Mouse (Mus musculus) embryonic fibroblast, embryonic 13.5 days (primary cell): ENCODE measurements at regions not wholly inside any gene's neighbourhood (a gene's known extent, or its start where the extent isn't known, plus 50 kb on each side); places are given as distances from the start of the nearest gene placed in this dataset.

ENCODE experiments used
- H3K27ac ChIP-seq: 2 replicates; pipeline ENCODE4 v1.5.1; 2012; ENCODE audit warnings: low read length, control low read depth, inconsistent platforms; ENCODE audit not compliant: insufficient read depth
- H3K4me1 ChIP-seq: 2 replicates; pipeline ENCODE4 v1.6.1; 2011; ENCODE audit warnings: low read length; ENCODE audit not compliant: control insufficient read depth, insufficient read depth
- H3K4me3 ChIP-seq: 2 replicates; pipeline ENCODE4 v1.5.1; 2011; ENCODE audit warnings: mild to moderate bottlenecking, control low read depth, low read length; ENCODE audit not compliant: insufficient read depth
- CTCF ChIP-seq: IDR thresholded peaks from 2 replicates; pipeline ENCODE4 v1.5.1; 2011; ENCODE audit warnings: mild to moderate bottlenecking, control low read depth, low read length, moderate library complexity, borderline replicate concordance; ENCODE audit not compliant: insufficient read depth
- POLR2A ChIP-seq: IDR thresholded peaks from 2 replicates; pipeline ENCODE4 v1.6.1; 2011; ENCODE audit warnings: low read depth, mild to moderate bottlenecking, control low read depth, low read length, moderate library complexity

DNA sequence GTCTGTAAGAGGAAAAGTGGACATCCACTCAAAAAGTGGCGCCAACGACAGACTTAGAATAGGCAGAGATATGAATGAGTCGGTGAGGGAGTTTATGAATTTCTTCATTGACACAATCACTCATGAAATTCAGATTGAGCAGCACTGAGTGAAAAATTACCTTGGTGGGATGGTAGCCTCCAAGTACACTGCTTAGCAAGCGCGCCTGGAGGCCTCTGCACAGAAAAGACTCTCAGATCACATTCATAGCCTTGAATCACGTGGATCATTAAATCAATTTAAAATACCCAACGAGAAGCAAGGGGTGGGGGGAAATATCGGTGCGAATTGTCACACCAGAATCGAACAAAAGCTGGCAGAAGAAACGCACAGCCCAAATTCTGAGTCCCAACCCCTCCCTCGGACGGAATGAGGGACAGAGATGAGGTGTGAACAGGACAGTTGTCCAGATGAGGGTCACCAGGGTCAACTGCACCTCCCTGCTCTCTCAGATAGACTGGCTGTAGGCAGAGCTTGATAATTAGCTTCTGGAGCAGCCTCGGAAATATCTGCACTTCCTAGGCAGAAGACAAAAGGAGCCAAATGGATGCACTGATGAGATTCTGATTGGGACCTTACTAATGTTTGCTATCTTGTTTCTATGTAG, 113.5 kb upstream of the Cdkn3 start:
- Histone ChIP-seq H3K4me3 (no peak overlapping the region), H3K4me1 (no peaks in the 10 kb centered on the region), H3K27ac (no peak overlapping the region)
- no peak for TF ChIP-seq CTCF
- no peak for TF ChIP-seq POLR2A

DNA sequence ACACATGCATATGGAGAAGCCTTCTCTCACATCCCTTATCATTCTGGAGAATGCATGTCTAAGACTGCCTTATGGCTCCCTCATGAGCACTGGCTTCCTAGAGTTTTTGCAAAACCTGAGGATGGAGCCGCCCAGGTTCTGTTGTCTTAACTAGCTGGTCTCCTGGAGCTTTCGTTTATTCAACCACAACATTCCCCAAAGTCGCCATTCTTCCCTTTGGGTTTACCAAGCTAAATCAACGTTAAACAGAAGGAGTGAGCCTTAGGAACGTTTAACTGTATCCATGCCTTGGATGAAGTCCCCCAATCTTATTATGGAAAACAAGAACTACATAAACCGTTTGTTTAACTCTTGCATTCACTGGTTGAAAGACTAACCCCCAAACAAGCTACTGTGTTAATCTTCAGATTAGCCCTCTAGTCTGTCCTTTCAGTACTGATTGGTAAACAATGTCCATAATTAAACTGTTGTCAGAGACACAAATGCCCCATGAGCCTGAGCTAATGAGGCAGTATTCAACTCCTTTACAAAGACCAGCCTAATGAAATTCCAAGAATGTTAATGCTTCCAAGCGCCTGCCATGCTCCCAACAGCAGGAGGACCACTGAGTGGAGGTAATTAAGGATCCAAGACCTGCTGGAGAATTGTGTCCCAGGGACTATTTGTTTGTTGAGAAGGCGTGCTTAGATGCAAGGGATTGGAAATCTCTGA, 121.1 kb upstream of the Cdkn3 start:
- Histone ChIP-seq H3K4me1 (peaks cover 12% of the 10 kb centered on the region), H3K27ac (no peak overlapping the region), H3K4me3 (no peak overlapping the region)
- TF ChIP-seq CTCF = no peak

DNA sequence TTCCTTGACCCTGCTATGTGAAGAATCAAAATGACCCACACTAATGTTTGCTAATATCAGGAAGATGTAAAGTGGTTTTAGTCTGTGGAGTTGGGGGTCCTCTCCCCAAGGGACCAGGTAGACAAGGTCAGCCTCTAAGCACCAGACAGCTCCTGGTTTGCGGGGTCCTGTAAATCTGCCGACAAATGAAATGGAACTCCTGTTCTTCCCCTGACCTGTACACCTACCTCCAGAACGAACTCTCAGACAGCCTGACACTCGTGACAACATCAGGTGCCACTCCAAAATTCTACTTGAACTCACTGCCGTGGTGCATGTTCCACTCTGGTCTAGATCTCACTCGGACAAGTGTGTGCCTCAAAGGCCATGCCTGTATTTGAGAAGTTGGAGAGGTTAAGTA, 121.8 kb upstream of the Cdkn3 start:
- TF ChIP-seq POLR2A (no peak), CTCF (no peak)
- H3K4me3 ChIP-seq = no peak overlapping the region
- peaks cover 12% of the 10 kb centered on the region for H3K4me1 ChIP-seq

DNA sequence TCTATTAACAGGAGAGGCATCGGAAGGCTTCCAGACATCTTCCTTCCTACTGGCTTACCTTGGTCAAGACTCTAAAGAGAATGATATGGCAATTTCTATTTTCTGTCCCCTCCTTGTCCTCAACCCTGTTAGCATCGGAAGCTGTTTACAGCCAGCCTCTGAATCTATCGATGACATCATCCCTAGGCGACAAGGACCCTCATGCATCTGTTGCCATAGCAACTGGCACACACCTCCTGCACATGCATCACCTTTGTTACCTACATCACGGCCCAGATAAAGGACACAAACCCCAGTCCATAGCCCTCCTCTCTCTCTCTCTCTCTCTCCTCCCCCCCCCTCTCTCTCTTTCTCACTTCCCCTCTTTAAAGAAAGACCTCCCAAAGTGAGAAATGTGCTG, 123.1 kb upstream of the Cdkn3 start:
- H3K27ac ChIP-seq = peak overlapping the region; percentile 69; the same call in 1 of the 2 replicates
- peaks cover 12% of the 10 kb centered on the region for H3K4me1 ChIP-seq
- no peak overlapping the region for H3K4me3 ChIP-seq
- no peak for TF ChIP-seq POLR2A
- TF ChIP-seq CTCF = no peak

More for the DNA sequence above, 121.8 kb upstream of the Cdkn3 start:
- no peak overlapping the region for H3K27ac ChIP-seq

DNA sequence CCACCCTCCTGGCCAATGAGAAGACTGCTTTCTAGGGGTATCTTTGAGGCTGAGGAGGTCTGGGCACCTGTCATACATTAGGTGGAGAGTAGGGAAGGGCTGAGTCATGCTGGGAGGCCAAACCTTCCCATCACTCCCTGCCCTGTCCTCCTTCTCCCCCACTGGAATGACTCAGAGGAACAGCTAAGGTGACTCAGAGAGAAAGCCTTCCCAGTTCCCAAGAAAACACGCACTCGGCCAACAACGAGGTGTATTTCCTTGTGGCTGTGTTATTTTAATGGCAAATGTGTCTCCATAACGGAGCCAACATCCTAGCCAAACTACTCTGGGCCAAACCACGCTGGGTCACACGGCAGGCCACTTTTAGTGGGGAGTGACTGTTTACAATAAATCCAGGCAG, 124.0 kb upstream of the Cdkn3 start:
- peaks cover 12% of the 10 kb centered on the region for H3K4me1 ChIP-seq
- no peak for TF ChIP-seq CTCF
- no peak overlapping the region for H3K4me3 ChIP-seq
- peak overlapping the region; percentile 71 for H3K27ac ChIP-seq

DNA sequence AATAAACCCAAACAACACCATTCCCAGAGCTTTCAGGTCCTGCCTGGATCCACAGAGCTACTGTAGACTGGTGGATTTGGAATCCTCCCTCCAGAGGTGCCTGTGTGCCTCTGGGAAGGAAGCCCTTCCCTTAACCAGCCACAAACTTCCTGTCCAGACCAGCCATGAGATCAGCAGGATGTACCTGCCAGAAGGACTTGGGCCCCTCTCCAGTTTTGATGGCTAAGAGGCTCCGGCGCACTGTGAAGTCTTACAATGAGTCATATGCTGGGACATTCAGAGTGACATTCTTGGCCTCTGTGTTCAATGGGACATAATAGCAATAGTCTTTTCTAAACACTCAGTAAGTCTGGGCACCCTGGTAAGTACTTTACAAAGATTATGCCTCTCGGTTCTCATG, 125.0 kb upstream of the Cdkn3 start:
- TF ChIP-seq POLR2A (no peak), CTCF (no peak)
- H3K4me3 ChIP-seq = no peak overlapping the region
- H3K4me1 ChIP-seq = peaks cover 12% of the 10 kb centered on the region
- peak overlapping the region; percentile 74 for H3K27ac ChIP-seq

DNA sequence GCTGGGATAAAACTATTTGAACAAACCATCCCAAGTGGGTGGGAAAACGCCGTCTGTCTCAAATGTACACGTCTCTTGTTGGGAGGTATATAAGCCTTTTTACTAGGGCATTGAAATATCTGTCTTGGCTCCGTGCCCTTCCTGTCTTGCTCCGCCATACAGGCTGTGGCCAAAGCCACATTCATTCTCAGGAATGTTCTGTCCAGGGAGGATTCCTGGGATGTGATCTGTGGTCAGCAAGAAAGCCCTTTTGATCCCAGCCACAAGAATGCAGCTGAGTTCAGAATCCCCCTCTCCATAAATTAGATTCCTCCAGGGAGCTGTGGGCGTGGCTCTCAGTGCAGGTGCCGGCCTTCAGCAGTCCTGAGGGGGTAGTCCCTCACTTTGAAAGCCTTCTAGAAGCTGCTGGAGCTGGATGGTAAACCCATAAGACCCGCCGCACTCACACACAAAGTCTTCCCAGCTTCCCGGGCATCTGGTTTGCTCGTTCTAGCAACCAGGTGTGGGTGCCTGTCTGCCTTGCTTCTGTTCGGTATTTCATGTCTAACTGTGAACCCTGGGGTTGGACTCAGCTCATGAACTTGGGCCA, 125.6 kb upstream of the Cdkn3 start:
- peak overlapping the region; percentile 74 for H3K27ac ChIP-seq
- peaks cover 12% of the 10 kb centered on the region for H3K4me1 ChIP-seq
- H3K4me3 ChIP-seq = no peak overlapping the region

DNA sequence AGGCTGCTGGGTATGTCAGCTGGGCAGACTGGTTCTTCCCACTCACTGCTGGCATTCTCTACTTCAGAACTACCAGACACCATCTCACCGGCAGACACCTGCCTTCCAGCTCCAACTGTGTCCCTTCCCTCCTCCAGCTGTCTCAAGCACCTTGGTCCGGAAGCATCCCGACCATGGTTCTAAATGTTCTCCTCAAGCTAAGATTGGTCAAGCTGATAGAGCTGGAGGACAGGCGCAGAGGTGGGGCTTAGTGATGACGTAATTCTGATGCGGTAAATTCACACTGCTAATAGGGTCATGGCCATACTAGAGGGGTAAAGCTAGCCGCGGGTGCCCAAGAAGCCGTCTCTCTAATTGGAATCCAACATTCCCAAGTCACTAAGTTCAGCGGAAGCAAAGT, 126.1 kb upstream of the Cdkn3 start:
- no peak overlapping the region for H3K27ac ChIP-seq
- H3K4me1 ChIP-seq = peaks cover 12% of the 10 kb centered on the region
- TF ChIP-seq CTCF (no peak), POLR2A (no peak)
- H3K4me3 ChIP-seq = no peak overlapping the region

More for the DNA sequence above, 125.6 kb upstream of the Cdkn3 start:
- TF ChIP-seq CTCF (no peak), POLR2A (no peak)

DNA sequence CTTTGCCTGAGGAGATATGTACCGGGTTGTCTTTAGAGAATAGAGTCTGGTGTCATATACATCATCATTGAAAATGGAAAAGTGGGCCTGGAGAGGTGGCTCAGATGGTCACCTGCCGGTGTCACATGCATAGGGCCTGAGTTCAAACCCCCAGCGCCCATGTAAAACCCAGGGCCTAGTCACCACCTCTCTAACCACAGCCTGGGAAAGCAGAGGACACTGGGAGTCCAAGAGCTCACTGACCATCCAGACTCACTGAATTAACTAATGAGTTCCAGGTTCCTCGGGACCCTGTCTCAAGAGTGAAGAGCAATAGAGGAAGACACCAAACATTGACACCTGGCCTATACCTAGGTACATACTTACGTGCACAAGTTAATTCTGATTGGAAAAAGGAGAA, 132.7 kb upstream of the Cdkn3 start:
- no peak overlapping the region for H3K27ac ChIP-seq
- H3K4me3 ChIP-seq = no peak overlapping the region
- no peaks in the 10 kb centered on the region for H3K4me1 ChIP-seq
- TF ChIP-seq CTCF (no peak), POLR2A (no peak)

DNA sequence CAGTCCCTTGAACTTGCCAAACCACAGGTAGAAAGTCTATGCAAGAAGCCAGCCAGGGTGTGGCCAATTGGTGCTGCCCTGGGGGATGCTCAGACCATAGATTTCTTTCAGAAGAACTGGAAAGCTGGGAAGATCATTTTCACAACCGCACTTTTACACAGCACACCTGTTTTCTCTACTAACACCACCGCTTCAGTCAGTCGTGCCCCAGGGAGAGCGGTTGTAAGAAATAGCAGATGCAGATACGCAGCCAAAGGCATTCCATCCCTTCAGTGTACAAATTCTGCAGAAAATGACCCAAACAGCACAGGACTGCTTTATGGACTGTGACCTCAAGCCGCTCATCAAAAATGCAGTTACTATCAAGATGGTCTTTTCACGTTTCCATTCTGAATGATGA, 134.6 kb upstream of the Cdkn3 start:
- TF ChIP-seq CTCF (no peak), POLR2A (no peak)
- Histone ChIP-seq H3K4me3 (no peak overlapping the region), H3K4me1 (no peaks in the 10 kb centered on the region), H3K27ac (no peak overlapping the region)

DNA sequence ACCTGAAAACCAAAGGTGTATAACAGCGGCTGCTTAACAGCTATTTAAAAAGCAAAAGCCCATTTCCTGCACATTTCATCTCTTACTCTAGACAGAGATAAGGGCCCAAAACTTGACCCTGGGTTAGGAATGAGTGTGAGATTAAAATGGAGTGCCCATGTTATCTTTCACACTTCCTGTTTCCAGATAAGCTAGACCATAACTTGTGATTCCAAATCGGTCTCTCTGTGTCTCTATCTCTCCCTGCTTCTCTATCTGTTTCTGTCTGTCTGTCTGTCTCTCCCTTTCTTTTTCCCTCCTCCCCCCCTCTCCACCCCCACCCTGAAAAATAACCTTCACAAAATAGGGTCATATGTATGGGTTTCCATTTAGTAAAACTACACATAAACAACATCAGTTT, 136.7 kb upstream of the Cdkn3 start:
- Histone ChIP-seq H3K4me3 (no peak overlapping the region), H3K27ac (no peak overlapping the region), H3K4me1 (no peaks in the 10 kb centered on the region)
- TF ChIP-seq POLR2A (no peak), CTCF (no peak)
